Mouse (Mus musculus) kidney, embryonic 16.5 days (tissue): ENCODE measurements at regions not wholly inside any gene's neighbourhood (a gene's known extent, or its start where the extent isn't known, plus 50 kb on each side); places are given as distances from the start of the nearest gene placed in this dataset.

Source experiments
- ATAC-seq: fragments of 200-750 bp; cut with Nextera tagmentation; 2 replicates; pipeline ENCODE4 v1.8.0; 2017; ENCODE audit warnings: moderate TSS enrichment; ENCODE audit not compliant: low FRiP score, low TSS enrichment
- H3K27ac ChIP-seq: fragments of 300-500 bp; sonication (generic); 2 replicates; pipeline ENCODE4 v1.5.1; 2014; ENCODE audit warnings: low read length
- H3K27me3 ChIP-seq: fragments of 300-500 bp; sonication (generic); 2 replicates; pipeline ENCODE4 v1.6.1; 2014; ENCODE audit warnings: low read length, control low read depth, mixed read lengths; ENCODE audit not compliant: insufficient read depth
- H3K36me3 ChIP-seq: fragments of 300-500 bp; sonication (generic); 2 replicates; pipeline ENCODE4 v1.6.1; 2014; ENCODE audit warnings: low read length, control low read depth, mixed read lengths; ENCODE audit not compliant: insufficient read depth
- H3K4me1 ChIP-seq: fragments of 300-500 bp; sonication (generic); 2 replicates; pipeline ENCODE4 v1.6.1; 2014; ENCODE audit warnings: low read length, control low read depth, mixed read lengths; ENCODE audit not compliant: insufficient read depth
- H3K4me2 ChIP-seq: fragments of 300-500 bp; sonication (generic); replicated peaks from 2 replicates; pipeline ENCODE4 v1.6.1; 2014; ENCODE audit warnings: low read depth, low read length
- H3K4me3 ChIP-seq: fragments of 300-500 bp; sonication (generic); 2 replicates; pipeline ENCODE4 v1.5.1; 2014; ENCODE audit warnings: mild to moderate bottlenecking, low read length
- H3K9ac ChIP-seq: fragments of 300-500 bp; sonication (generic); replicated peaks from 2 replicates; pipeline ENCODE4 v1.6.1; 2014; ENCODE audit warnings: low read length
- H3K9me3 ChIP-seq: fragments of 300-500 bp; sonication (generic); 2 replicates; pipeline ENCODE4 v1.6.1; 2016; ENCODE audit warnings: low read length, control low read depth
- WGBS: fragments of 180-500 bp; shearing (Covaris S2); extraction: QIAGEN DNeasy Blood & Tissue Kit; methylation state at CpG from one replicate; pipeline ENCODE4 v1.1.7; 2014; 5-methylcytosine and 5-hydroxymethylcytosine counted together

DNA sequence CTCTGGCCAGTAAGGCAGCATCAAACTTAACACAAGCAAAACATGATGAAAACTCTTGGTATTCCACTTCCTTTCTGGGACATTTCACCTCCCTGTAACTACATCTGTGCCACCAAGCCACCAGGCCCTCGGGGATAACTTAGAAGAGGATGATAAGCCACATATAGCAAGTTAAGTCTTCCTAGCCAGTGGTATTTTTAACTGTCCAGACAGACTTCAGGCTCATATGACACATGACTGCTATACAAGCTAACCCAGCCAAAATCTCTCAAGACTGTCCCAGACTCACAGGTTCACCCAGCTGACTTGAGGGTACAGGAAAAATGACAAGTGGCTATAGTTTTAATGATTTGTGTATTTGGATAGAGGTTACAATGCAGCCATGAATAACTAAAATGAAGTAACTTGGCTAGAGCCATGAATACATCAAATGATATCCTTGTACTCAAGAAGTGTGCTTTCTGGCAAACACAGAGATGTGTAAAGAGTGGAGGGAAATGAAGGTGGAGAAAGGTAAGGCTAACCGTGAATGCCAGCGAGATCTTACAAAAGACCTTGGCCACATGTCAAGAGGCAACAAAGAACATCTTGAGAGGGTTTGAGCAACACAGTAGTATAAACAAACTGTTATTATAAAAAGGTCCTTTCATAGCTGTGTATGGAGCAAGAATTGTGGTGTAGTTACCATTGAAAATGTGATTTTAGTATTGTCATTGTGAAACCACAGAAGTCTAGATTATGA, 122.6 kb upstream of the Usp24 start:
- WGBS: 76% methylated on average over 3 of the region's 3 CpGs
- Histone ChIP-seq H3K4me3 (no peak overlapping the region), H3K36me3 (no peaks in the 10 kb centered on the region), H3K9ac (no peak overlapping the region), H3K27ac (no peak overlapping the region), H3K4me1 (no peaks in the 10 kb centered on the region), H3K4me2 (no peak overlapping the region), H3K27me3 (no peaks in the 10 kb centered on the region), H3K9me3 (no peaks in the 10 kb centered on the region)
- no peak for ATAC-seq

- Histone ChIP-seq H3K36me3 (no peaks in the 10 kb centered on the region), H3K27ac (no peak overlapping the region), H3K9me3 (no peaks in the 10 kb centered on the region), H3K4me3 (no peak overlapping the region), H3K27me3 (no peaks in the 10 kb centered on the region), H3K4me1 (peaks cover 11% of the 10 kb centered on the region), H3K9ac (no peak overlapping the region), H3K4me2 (no peak overlapping the region)
- ATAC-seq: no peak
- 47% methylated on average over 3 of the region's 3 CpGs for WGBS
These were observed 120.4 kb upstream of the Usp24 start for GRCm38 (mm10) chr4:106195497-106196166.

DNA sequence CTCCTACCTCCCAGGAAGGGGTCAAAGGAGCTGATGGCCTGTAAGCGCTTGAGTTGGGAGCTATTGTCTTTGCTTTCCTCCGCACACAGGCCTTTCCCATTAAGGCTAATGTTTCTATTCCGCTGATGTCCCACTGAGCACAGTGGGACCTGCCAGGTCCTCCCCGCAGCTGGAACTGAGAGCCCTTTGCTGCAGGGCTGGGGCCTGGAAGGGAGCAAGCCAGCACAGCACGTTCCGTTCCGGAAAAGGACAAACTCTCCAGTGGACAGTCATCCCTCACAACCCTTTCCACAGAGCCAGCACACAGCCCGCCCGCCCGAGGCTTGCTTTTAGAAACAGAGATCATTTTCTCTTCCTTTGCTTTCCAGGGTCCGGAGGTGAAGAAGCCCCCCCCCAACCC, 116.2 kb upstream of the Usp24 start:
- H3K36me3 ChIP-seq: no peaks in the 10 kb centered on the region
- ATAC-seq: peak; percentile 68; the same call in 1 of the 2 replicates
- no peak overlapping the region for H3K4me3 ChIP-seq
- peak overlapping the region; percentile 58 for H3K27ac ChIP-seq
- 9% methylated on average over 11 of the region's 11 CpGs for WGBS
- H3K9me3 ChIP-seq: no peaks in the 10 kb centered on the region
- peak overlapping the region; percentile 20 for H3K4me2 ChIP-seq
- H3K9ac ChIP-seq: 0 out of 2 replicates have a peak overlapping the region, but pooled peaks have one; percentile 12
- H3K4me1 ChIP-seq: peaks cover 11% of the 10 kb centered on the region
- no peaks in the 10 kb centered on the region for H3K27me3 ChIP-seq

DNA sequence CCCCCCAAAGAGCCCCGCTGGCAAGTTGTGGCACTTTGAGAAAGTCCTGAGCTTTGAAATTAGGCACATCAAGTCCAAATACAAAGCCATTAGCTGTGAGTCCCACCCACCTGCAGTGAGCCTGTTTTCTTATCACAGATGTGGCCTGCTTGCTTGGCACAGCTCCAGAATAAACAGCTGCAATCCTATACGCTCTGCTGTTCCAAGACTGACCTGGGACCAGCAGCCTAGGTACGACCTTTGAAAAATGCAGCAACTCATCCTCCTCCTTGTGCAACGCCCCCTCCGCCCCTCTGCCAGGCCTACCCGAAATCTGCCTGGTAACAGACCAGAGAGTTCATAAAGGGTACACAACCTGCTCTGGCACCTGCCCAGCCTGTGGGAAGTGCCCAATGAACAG, 115.8 kb upstream of the Usp24 start:
- peak overlapping the region; percentile 58 for H3K27ac ChIP-seq

GRCm38 (mm10) chr4:106202554-106202953, 113.5 kb upstream of the Usp24 start:
- no peaks in the 10 kb centered on the region for H3K27me3 ChIP-seq
- ATAC-seq: peak; percentile 47; the same call in 1 of the 2 replicates
- 44% methylated on average over 3 of the region's 3 CpGs for WGBS
- no peaks in the 10 kb centered on the region for H3K36me3 ChIP-seq
- H3K4me3 ChIP-seq: no peak overlapping the region
- H3K27ac ChIP-seq: no peak overlapping the region
- H3K4me1 ChIP-seq: peaks cover 15% of the 10 kb centered on the region
- no peak overlapping the region for H3K4me2 ChIP-seq
- no peak overlapping the region for H3K9ac ChIP-seq
- no peaks in the 10 kb centered on the region for H3K9me3 ChIP-seq

More for the DNA sequence above, 115.8 kb upstream of the Usp24 start:
- peak; percentile 81; the same call in 1 of the 2 replicates for ATAC-seq
- WGBS: 17% methylated on average over 6 of the region's 6 CpGs
- Histone ChIP-seq H3K4me3 (no peak overlapping the region), H3K27me3 (no peaks in the 10 kb centered on the region), H3K9me3 (no peaks in the 10 kb centered on the region), H3K36me3 (no peaks in the 10 kb centered on the region), H3K9ac (0 out of 2 replicates have a peak overlapping the region, but pooled peaks have one; percentile 6), H3K4me2 (peak overlapping the region; percentile 20; the same call in 1 of the 2 replicates), H3K4me1 (peaks cover 11% of the 10 kb centered on the region)

DNA sequence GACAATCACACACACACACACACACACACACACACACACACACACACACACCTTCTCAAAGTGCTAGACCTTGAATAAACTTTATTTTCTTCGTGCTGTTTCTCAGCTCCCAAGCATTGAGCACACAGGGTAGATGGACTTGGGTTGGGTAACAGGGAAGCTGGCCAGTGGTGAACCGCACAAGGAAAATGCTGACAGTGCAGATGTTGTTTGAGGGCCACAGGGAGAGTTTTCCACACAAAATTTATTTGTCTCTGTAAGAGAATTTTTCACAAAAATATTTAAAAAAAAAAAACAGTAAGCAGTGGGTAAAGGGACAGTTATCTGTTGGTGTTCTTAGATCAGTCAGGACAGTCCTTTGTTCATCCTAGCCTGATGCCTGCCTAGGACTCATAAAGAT, 110.8 kb upstream of the Usp24 start:
- no peaks in the 10 kb centered on the region for H3K36me3 ChIP-seq
- no peak for ATAC-seq
- H3K27ac ChIP-seq: no peak overlapping the region
- H3K9ac ChIP-seq: no peak overlapping the region
- H3K4me1 ChIP-seq: peaks cover 7% of the 10 kb centered on the region
- no peaks in the 10 kb centered on the region for H3K9me3 ChIP-seq
- no peak overlapping the region for H3K4me2 ChIP-seq
- H3K4me3 ChIP-seq: no peak overlapping the region
- WGBS: 77% methylated on average over 2 of the region's 2 CpGs
- no peaks in the 10 kb centered on the region for H3K27me3 ChIP-seq

DNA sequence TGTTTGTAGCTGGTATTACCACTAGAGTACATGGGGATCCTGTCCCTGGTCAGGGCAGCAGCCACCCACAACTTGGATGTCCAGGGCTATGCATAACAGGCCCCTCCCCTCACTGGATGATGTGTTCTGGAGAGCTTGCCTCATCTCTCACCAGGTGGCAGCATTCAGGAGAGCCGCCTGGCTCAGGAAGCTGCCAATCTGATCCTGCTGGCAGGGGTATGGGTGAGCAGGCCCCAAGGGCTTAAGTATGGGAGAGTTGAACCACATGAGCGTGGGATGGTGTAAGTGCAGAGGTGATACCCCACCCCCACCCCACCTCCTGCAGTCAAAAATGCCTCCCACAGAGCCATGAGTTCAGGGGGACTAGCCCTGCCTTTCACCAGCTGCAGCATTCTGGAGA, 110.0 kb upstream of the Usp24 start:
- H3K9me3 ChIP-seq: no peaks in the 10 kb centered on the region
- H3K4me1 ChIP-seq: peaks cover 4% of the 10 kb centered on the region
- H3K36me3 ChIP-seq: no peaks in the 10 kb centered on the region
- no peak overlapping the region for H3K27ac ChIP-seq
- peak; percentile 52; the same call in 1 of the 2 replicates for ATAC-seq
- H3K4me2 ChIP-seq: no peak overlapping the region
- H3K27me3 ChIP-seq: no peaks in the 10 kb centered on the region
- no peak overlapping the region for H3K4me3 ChIP-seq
- 41% methylated on average over 2 of the region's 2 CpGs for WGBS
- H3K9ac ChIP-seq: no peak overlapping the region

DNA sequence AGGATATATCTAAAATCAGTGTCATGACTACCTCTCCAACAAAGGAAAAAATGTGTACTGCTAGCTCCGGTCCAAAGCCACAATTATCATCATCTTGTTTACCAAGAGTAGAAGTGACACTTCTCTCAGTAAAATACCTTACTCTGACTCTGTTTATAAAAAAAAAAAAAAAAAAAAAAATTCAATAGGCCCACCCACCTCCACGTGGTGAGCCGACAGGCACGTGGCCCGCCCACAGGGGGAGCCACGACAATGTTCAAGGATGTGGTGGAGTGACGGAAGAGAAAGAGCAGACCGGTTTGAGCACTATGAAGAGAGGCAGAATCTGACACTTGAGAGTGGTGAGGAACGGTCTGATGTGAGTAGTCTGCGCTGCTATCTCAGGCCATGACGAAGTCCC, 106.5 kb upstream of the Usp24 start:
- no peak for ATAC-seq
- Histone ChIP-seq H3K9ac (no peak overlapping the region), H3K4me2 (no peak overlapping the region), H3K27ac (no peak overlapping the region), H3K9me3 (no peaks in the 10 kb centered on the region), H3K36me3 (no peaks in the 10 kb centered on the region), H3K4me3 (no peak overlapping the region), H3K27me3 (no peaks in the 10 kb centered on the region), H3K4me1 (peaks cover 7% of the 10 kb centered on the region)
- 83% methylated on average over 11 of the region's 11 CpGs for WGBS

DNA sequence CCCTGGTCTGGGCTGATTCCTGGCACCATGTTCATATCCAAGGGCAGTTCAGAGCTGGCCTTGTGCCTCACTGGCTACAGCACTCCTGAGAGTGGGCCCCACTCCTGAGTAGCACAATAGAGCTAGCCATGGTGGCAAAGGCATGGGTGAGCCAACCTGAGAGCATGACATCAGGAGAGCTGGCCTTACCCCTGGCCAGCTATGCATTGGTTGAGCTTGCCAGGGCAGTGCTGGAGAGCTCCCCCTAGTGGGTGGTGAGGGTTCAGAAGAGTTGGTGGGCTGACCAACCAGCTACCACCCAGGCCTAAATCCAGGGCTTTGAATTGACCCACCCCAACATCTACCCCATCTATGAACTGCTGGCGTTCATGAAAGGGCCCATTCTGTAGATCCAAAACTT, 106.0 kb upstream of the Usp24 start:
- Histone ChIP-seq H3K4me3 (no peak overlapping the region), H3K9ac (no peak overlapping the region), H3K9me3 (no peaks in the 10 kb centered on the region), H3K27me3 (no peaks in the 10 kb centered on the region), H3K4me2 (no peak overlapping the region), H3K4me1 (peaks cover 7% of the 10 kb centered on the region), H3K36me3 (no peaks in the 10 kb centered on the region), H3K27ac (no peak overlapping the region)
- ATAC-seq: no peak
- 96% methylated on average over 1 of the region's 1 CpGs for WGBS

GRCm38 (mm10) chr4:106214170-106214569, 101.8 kb upstream of the Usp24 start:
- Histone ChIP-seq H3K4me3 (no peak overlapping the region), H3K4me2 (no peak overlapping the region), H3K27ac (no peak overlapping the region), H3K27me3 (no peaks in the 10 kb centered on the region), H3K9me3 (no peaks in the 10 kb centered on the region), H3K9ac (no peak overlapping the region), H3K36me3 (no peaks in the 10 kb centered on the region), H3K4me1 (peaks cover 3% of the 10 kb centered on the region; the same call in 1 of the 2 replicates)
- no peak for ATAC-seq
- 87% methylated on average over 5 of the region's 5 CpGs for WGBS
